Mouse (Mus musculus): ENCODE measurements around the gene Rsrc2.

Gene Rsrc2

GRCm38 (mm10) chr5:123699198-123699597, 50.0 kb downstream of the Rsrc2 start:
- peak; percentile 75 to 91 for DNase-seq (ENCODE audit: inconsistent age in 2 of 2, low spot score in 1 of 2)

- peak in 1 of 2 experiments; percentile 47 for DNase-seq (ENCODE audit: inconsistent age in 2 of 2, low spot score in 1 of 2)
Observed at GRCm38 (mm10) chr5:123696961-123697360, 52.3 kb downstream of the Rsrc2 start.

GRCm38 (mm10) chr5:123696244-123696643, 53.0 kb downstream of the Rsrc2 start:
- DNase-seq (ENCODE audit: inconsistent age in 2 of 2, low spot score in 1 of 2): peak in 1 of 2 experiments; percentile 67

GRCm38 (mm10) chr5:123694468-123694867, 54.7 kb downstream of the Rsrc2 start:
- peak; percentile 47 to 78 for DNase-seq (ENCODE audit: inconsistent age in 2 of 2, low spot score in 1 of 2)

GRCm38 (mm10) chr5:123684221-123685144, 64.7 kb downstream of the Rsrc2 start, which contains the start of gene Clip1:
Clip1 (minus strand) TSS chr5:123684618.
- peak; percentile 81 to 83 for DNase-seq (ENCODE audit: inconsistent age in 2 of 2, low spot score in 1 of 2)

- DNase-seq (ENCODE audit: inconsistent age in 2 of 2, low spot score in 1 of 2): peak; percentile 64 to 93
Observed at GRCm38 (mm10) chr5:123683377-123684220, 65.6 kb downstream of the Rsrc2 start.

GRCm38 (mm10) chr5:123683043-123683376, 66.2 kb downstream of the Rsrc2 start:
- peak in 1 of 2 experiments; percentile 59 for DNase-seq (ENCODE audit: inconsistent age in 2 of 2, low spot score in 1 of 2)

GRCm38 (mm10) chr5:123682372-123682771, 66.8 kb downstream of the Rsrc2 start:
- DNase-seq (ENCODE audit: inconsistent age in 2 of 2, low spot score in 1 of 2): peak in 1 of 2 experiments; percentile 73

GRCm38 (mm10) chr5:123679546-123680263, 69.5 kb downstream of the Rsrc2 start:
- DNase-seq (ENCODE audit: inconsistent age in 2 of 2, low spot score in 1 of 2): peak in 1 of 2 experiments; percentile 44

- peak in 1 of 2 experiments; percentile 56 for DNase-seq (ENCODE audit: inconsistent age in 2 of 2, low spot score in 1 of 2)
Observed at GRCm38 (mm10) chr5:123679106-123679505, 70.1 kb downstream of the Rsrc2 start.

All from adrenal gland, adult (tissue).